Mouse (Mus musculus) testis, adult 2 months (tissue): ENCODE results near the gene Daw1. TPM values are rescaled to one million over a fixed set of nuclear protein-coding genes. Genes with fewer than 3 reads are reported as not detected.

Source experiments
- H3K27ac ChIP-seq: fragments of 200-500 bp; 2 replicates; pipeline ENCODE4 v1.5.1; 2012; ENCODE audit warnings: low read depth, low read length; ENCODE audit not compliant: control insufficient read depth, insufficient read depth
- H3K27me3 ChIP-seq: fragments of 200-500 bp; 2 replicates; pipeline ENCODE4 v1.6.1; 2012; ENCODE audit warnings: mild to moderate bottlenecking, low read length, moderate library complexity; ENCODE audit not compliant: control insufficient read depth, insufficient read depth
- H3K36me3 ChIP-seq: fragments of 200-500 bp; 2 replicates; pipeline ENCODE4 v1.6.1; 2012; ENCODE audit warnings: mild to moderate bottlenecking, low read length; ENCODE audit not compliant: control insufficient read depth, insufficient read depth
- H3K4me1 ChIP-seq: fragments of 200-500 bp; 2 replicates; pipeline ENCODE4 v1.6.1; 2012; ENCODE audit warnings: low read length; ENCODE audit not compliant: control insufficient read depth, insufficient read depth
- H3K4me3 ChIP-seq: fragments of 200-500 bp; 2 replicates; pipeline ENCODE4 v1.5.1; 2012; ENCODE audit warnings: low read depth, mild to moderate bottlenecking, low read length, moderate library complexity, mixed read lengths; ENCODE audit not compliant: control insufficient read depth
- CTCF ChIP-seq: fragments of 200-500 bp; IDR thresholded peaks from 2 replicates; pipeline ENCODE4 v1.5.1; 2012; ENCODE audit warnings: low read depth, mild to moderate bottlenecking, inconsistent platforms, low read length, moderate library complexity; ENCODE audit not compliant: control insufficient read depth, insufficient read depth, insufficient replicate concordance
- POLR2A ChIP-seq: fragments of 200-500 bp; IDR thresholded peaks from 2 replicates; pipeline ENCODE4 v1.6.1; 2012; ENCODE audit warnings: low read depth, mild to moderate bottlenecking, inconsistent platforms, low read length, moderate library complexity; ENCODE audit not compliant: control insufficient read depth
- polyA plus RNA-seq: library from polyadenylated mRNA; depleted of rRNA; stranded (reverse); fragments of >200 nt; gene quantifications from 2 replicates; pipeline ENCODE4 v1.2.3, GENCODE M21; 2012; rRNA removed

Daw1 gene
- polyA plus RNA-seq, 1 experiment: 33.8 TPM

DNA sequence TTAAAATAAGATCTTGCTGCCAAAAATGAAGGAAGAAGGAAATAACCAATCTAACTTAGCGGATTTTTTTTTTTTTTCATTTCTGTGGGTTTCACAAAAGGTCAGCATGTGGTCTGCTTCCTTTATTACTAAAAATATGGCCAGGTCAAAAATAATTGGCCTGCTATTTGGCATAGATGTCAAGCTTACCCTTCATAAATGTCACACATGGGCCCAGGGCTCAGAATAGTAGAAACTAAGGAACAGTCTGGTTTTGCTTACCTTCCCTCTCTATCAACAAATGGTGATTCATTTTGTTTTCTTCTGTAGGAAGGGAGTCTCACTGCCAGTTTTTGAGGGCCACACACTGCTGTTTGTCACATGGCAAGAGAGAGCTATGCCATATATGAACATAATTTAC is 92.2 kb downstream of the Daw1 start:
- Histone ChIP-seq H3K27me3 (no peaks in the 10 kb centered on the region), H3K36me3 (no peaks in the 10 kb centered on the region), H3K4me3 (no peak overlapping the region), H3K4me1 (no peaks in the 10 kb centered on the region), H3K27ac (no peak overlapping the region)
- no peak for TF ChIP-seq POLR2A
- TF ChIP-seq CTCF: no peak

Other genes with a start within 250 kb of the Daw1 start
- 0.54 and 0.93 TPM in 2 replicates for gene A030005L19Rik, start 246.4 kb upstream of the Daw1 start, polyA plus RNA-seq
- 0.14 TPM in 1 of 2 replicates, not detected in the other for gene A030014E15Rik, start 234.8 kb upstream of the Daw1 start, polyA plus RNA-seq
- not detected in 2 replicates for gene Gm6217, start 228.4 kb upstream of the Daw1 start, polyA plus RNA-seq
- gene A030003K21Rik, start 216.4 kb upstream of the Daw1 start, polyA plus RNA-seq: not detected in 2 replicates
- not detected in 2 replicates for gene Gm7544, start 203.7 kb upstream of the Daw1 start, polyA plus RNA-seq
- not detected in 2 replicates for gene Gm47955, start 199.5 kb upstream of the Daw1 start, polyA plus RNA-seq
- not detected in 2 replicates for gene Gm47959, start 159.2 kb upstream of the Daw1 start, polyA plus RNA-seq
- 0.10 and 0.17 TPM in 2 replicates for gene Slc19a3, start 121.3 kb upstream of the Daw1 start, polyA plus RNA-seq
- not detected in 2 replicates for gene Krtap28-10, start 117.3 kb upstream of the Daw1 start, polyA plus RNA-seq
- not detected in 2 replicates for gene Gm47969, start 114.8 kb upstream of the Daw1 start, polyA plus RNA-seq
- not detected in 2 replicates for gene A030005K14Rik, start 100.4 kb upstream of the Daw1 start, polyA plus RNA-seq
- not detected in 2 replicates for gene Krtap28-13, start 98.8 kb upstream of the Daw1 start, polyA plus RNA-seq
- gene Ccl20, start 43.0 kb upstream of the Daw1 start, polyA plus RNA-seq: not detected in 2 replicates
- 16.1 and 16.4 TPM in 2 replicates for gene Sphkap, start 248.4 kb downstream of the Daw1 start, polyA plus RNA-seq